Mouse (Mus musculus): ENCODE results near the gene Tpra1. TPM values are rescaled to one million over a fixed set of nuclear protein-coding genes. Genes with fewer than 3 reads are reported as not detected.

Gene Tpra1
- polyA plus RNA-seq, 1 experiment from 2014 or later = 36.9 TPM

Other genes with a start within 250 kb of the Tpra1 start
- 1.7 and 2.8 TPM in 2 replicates for gene Mgll, start 177.8 kb upstream of the Tpra1 start, polyA plus RNA-seq (2014; fragmentation: Nextera tagmentation; extraction: Ambion mirVana)
- 15.4 and 17.4 TPM in 2 replicates for gene Abtb1, start 60.3 kb upstream of the Tpra1 start, polyA plus RNA-seq (2014; fragmentation: Nextera tagmentation; extraction: Ambion mirVana)
- 118 and 119 TPM in 2 replicates for gene Podxl2, start 27.2 kb upstream of the Tpra1 start, polyA plus RNA-seq (2014; fragmentation: Nextera tagmentation; extraction: Ambion mirVana)
- gene Mcm2, start 3.5 kb upstream of the Tpra1 start, polyA plus RNA-seq (2014; fragmentation: Nextera tagmentation; extraction: Ambion mirVana) = 210 and 212 TPM in 2 replicates

Measured in midbrain, embryonic 11.5 days (tissue).